Mouse (Mus musculus): ENCODE data around the gene Adamtsl3. TPM values are rescaled to one million over a fixed set of nuclear protein-coding genes. Genes with fewer than 3 reads are reported as not detected.

Adamtsl3 gene
- polyA plus RNA-seq, 2 experiments: 8.3 to 9.2 TPM

DNA sequence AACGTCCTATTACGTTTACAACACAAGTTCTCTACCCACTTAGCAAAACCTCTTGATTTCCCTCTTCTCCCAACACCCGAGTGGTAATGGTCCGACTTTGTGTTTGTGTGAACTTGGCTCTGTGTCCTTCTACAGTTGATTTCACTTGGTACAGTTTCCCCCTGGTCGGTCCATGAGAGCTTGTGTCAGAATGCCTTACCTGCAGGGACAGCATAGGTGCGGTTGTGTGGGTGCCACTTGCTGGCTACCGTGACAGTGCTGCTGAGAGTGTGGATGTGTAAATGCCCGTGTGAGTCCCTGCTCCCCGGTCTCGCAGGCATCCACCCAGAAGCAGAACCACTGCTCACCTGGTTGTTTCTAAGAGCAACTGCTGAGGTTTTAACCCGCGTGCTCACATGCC is 157.4 kb downstream of the Adamtsl3 start:
- TF ChIP-seq POLR2A (IDR thresholded peaks at IDR 0.05; ENCODE audit: borderline replicate concordance, extremely low read depth, insufficient read depth, insufficient read length): no peak
- no peak for DNase-seq (ENCODE audit: low spot score)
- ATAC-seq (ENCODE audit: low FRiP score, low read depth): no peak
- Histone ChIP-seq H3K4me2 (replicated peaks; ENCODE audit: low read depth, low read length, severe bottlenecking) (no peak overlapping the region), H3K36me3 (ENCODE audit: control insufficient read depth, insufficient read depth, low read length) (no peaks in the 10 kb centered on the region), H3K27me3 (ENCODE audit: control insufficient read depth, insufficient read depth, low read length) (no peaks in the 10 kb centered on the region), H3K9ac (ENCODE audit: low read depth, low read length, severe bottlenecking) (no peak overlapping the region), H3K9me3 (ENCODE audit: control insufficient read depth, low read length) (no peaks in the 10 kb centered on the region), H3K4me1 (ENCODE audit: control insufficient read depth, insufficient read depth, low read length) (no peaks in the 10 kb centered on the region), H3K27ac (replicated peaks; ENCODE audit: low read depth, low read length) (no peak overlapping the region), H3K4me3 (replicated peaks; ENCODE audit: low read length) (no peak overlapping the region)
- 89% methylated on average over 12 of the region's 12 CpGs for WGBS

- no peak for TF ChIP-seq POLR2A (IDR thresholded peaks at IDR 0.05; ENCODE audit: borderline replicate concordance, extremely low read depth, insufficient read depth, insufficient read length)
- 80% methylated on average over 2 of the region's 2 CpGs for WGBS
- H3K4me2 ChIP-seq (replicated peaks; ENCODE audit: low read depth, low read length, severe bottlenecking): no peak overlapping the region
- H3K4me3 ChIP-seq (replicated peaks; ENCODE audit: low read length): no peak overlapping the region
- H3K9me3 ChIP-seq (ENCODE audit: control insufficient read depth, low read length): no peaks in the 10 kb centered on the region
- H3K4me1 ChIP-seq (ENCODE audit: control insufficient read depth, insufficient read depth, low read length): no peaks in the 10 kb centered on the region
- H3K27me3 ChIP-seq (ENCODE audit: control insufficient read depth, insufficient read depth, low read length): no peaks in the 10 kb centered on the region
- DNase-seq (ENCODE audit: low spot score): no peak
- no peaks in the 10 kb centered on the region for H3K36me3 ChIP-seq (ENCODE audit: control insufficient read depth, insufficient read depth, low read length)
- no peak overlapping the region for H3K9ac ChIP-seq (ENCODE audit: low read depth, low read length, severe bottlenecking)
- H3K27ac ChIP-seq (replicated peaks; ENCODE audit: low read depth, low read length): no peak overlapping the region
- ATAC-seq (ENCODE audit: low FRiP score, low read depth): no peak
Observed at GRCm38 (mm10) chr7:82494220-82494619, 158.7 kb downstream of the Adamtsl3 start.

- TF ChIP-seq POLR2A (IDR thresholded peaks at IDR 0.05; ENCODE audit: borderline replicate concordance, extremely low read depth, insufficient read depth, insufficient read length): no peak
- ATAC-seq (ENCODE audit: low FRiP score, low read depth) (no peak), DNase-seq (ENCODE audit: low spot score) (no peak)
- Histone ChIP-seq H3K4me3 (replicated peaks; ENCODE audit: low read length) (no peak overlapping the region), H3K9me3 (ENCODE audit: control insufficient read depth, low read length) (no peaks in the 10 kb centered on the region), H3K4me1 (ENCODE audit: control insufficient read depth, insufficient read depth, low read length) (no peaks in the 10 kb centered on the region), H3K27me3 (ENCODE audit: control insufficient read depth, insufficient read depth, low read length) (no peaks in the 10 kb centered on the region), H3K4me2 (replicated peaks; ENCODE audit: low read depth, low read length, severe bottlenecking) (no peak overlapping the region), H3K36me3 (ENCODE audit: control insufficient read depth, insufficient read depth, low read length) (no peaks in the 10 kb centered on the region), H3K9ac (ENCODE audit: low read depth, low read length, severe bottlenecking) (no peak overlapping the region), H3K27ac (replicated peaks; ENCODE audit: low read depth, low read length) (no peak overlapping the region)
- 53% methylated on average over 4 of the region's 4 CpGs for WGBS
Observed at GRCm38 (mm10) chr7:82497064-82497463, 161.6 kb downstream of the Adamtsl3 start.

DNA sequence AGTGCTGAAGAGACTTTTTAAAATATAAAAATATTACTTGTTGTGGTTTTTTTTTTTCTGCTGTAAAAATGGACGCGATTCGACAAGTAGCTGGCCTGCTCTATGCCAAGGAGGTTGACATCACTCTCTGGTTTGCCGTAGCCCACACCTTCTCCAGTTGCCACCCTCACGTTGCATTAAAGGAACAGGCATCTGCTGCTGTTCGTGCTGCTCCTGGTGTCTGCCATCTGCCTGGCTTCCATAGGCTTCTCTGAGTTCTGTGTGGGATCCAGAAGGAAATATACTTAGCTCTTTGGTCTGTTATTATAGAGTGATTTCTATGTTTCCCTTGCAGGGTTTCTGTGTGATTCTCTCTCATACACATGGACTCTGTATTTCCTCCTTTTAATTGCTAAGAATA is 165.8 kb downstream of the Adamtsl3 start:
- TF ChIP-seq POLR2A (IDR thresholded peaks at IDR 0.05; ENCODE audit: borderline replicate concordance, extremely low read depth, insufficient read depth, insufficient read length): no peak
- no peak overlapping the region for H3K4me2 ChIP-seq (replicated peaks; ENCODE audit: low read depth, low read length, severe bottlenecking)
- H3K27ac ChIP-seq (replicated peaks; ENCODE audit: low read depth, low read length): no peak overlapping the region
- no peak overlapping the region for H3K4me3 ChIP-seq (replicated peaks; ENCODE audit: low read length)
- WGBS: 66% methylated on average over 6 of the region's 6 CpGs
- DNase-seq (ENCODE audit: low spot score) (no peak), ATAC-seq (ENCODE audit: low FRiP score, low read depth) (no peak)
- H3K9ac ChIP-seq (ENCODE audit: low read depth, low read length, severe bottlenecking): no peak overlapping the region
- H3K27me3 ChIP-seq (ENCODE audit: control insufficient read depth, insufficient read depth, low read length): no peaks in the 10 kb centered on the region
- H3K9me3 ChIP-seq (ENCODE audit: control insufficient read depth, low read length): no peaks in the 10 kb centered on the region
- H3K36me3 ChIP-seq (ENCODE audit: control insufficient read depth, insufficient read depth, low read length): no peaks in the 10 kb centered on the region
- no peaks in the 10 kb centered on the region for H3K4me1 ChIP-seq (ENCODE audit: control insufficient read depth, insufficient read depth, low read length)

DNA sequence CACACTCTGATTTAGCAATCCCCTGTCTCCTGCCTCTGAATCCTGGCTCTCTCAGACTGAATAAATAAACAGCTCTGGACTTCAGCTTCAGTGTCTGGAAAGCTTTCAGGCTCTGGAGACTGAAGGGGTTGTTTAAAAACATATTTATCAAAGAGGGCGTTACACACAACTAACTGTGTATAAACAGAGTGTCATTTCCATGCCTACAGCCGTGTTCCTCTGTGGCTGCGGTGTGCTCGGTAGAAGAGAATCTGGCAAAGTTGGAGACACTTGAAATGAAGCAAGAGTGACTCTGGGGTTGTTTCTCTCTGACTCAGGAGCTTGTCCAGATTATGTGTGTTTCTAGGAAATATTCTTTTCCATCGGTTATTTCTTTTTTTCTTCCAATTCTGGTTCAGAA is 167.0 kb downstream of the Adamtsl3 start:
- Histone ChIP-seq H3K27ac (replicated peaks; ENCODE audit: low read depth, low read length) (no peak overlapping the region), H3K9ac (ENCODE audit: low read depth, low read length, severe bottlenecking) (no peak overlapping the region), H3K4me3 (replicated peaks; ENCODE audit: low read length) (no peak overlapping the region), H3K4me2 (replicated peaks; ENCODE audit: low read depth, low read length, severe bottlenecking) (no peak overlapping the region), H3K4me1 (ENCODE audit: control insufficient read depth, insufficient read depth, low read length) (no peaks in the 10 kb centered on the region), H3K9me3 (ENCODE audit: control insufficient read depth, low read length) (no peaks in the 10 kb centered on the region), H3K27me3 (ENCODE audit: control insufficient read depth, insufficient read depth, low read length) (no peaks in the 10 kb centered on the region), H3K36me3 (ENCODE audit: control insufficient read depth, insufficient read depth, low read length) (no peaks in the 10 kb centered on the region)
- TF ChIP-seq POLR2A (IDR thresholded peaks at IDR 0.05; ENCODE audit: borderline replicate concordance, extremely low read depth, insufficient read depth, insufficient read length): no peak
- 76% methylated on average over 5 of the region's 5 CpGs for WGBS
- ATAC-seq (ENCODE audit: low FRiP score, low read depth) (no peak), DNase-seq (ENCODE audit: low spot score) (no peak)

- 28% methylated on average over 4 of the region's 4 CpGs for WGBS
- H3K4me2 ChIP-seq (replicated peaks; ENCODE audit: low read depth, low read length, severe bottlenecking): no peak overlapping the region
- no peak overlapping the region for H3K4me3 ChIP-seq (replicated peaks; ENCODE audit: low read length)
- H3K9ac ChIP-seq (ENCODE audit: low read depth, low read length, severe bottlenecking): no peak overlapping the region
- peak; percentile 52 for DNase-seq (ENCODE audit: low spot score)
- no peaks in the 10 kb centered on the region for H3K27me3 ChIP-seq (ENCODE audit: control insufficient read depth, insufficient read depth, low read length)
- H3K27ac ChIP-seq (replicated peaks; ENCODE audit: low read depth, low read length): no peak overlapping the region
- no peak for ATAC-seq (ENCODE audit: low FRiP score, low read depth)
- H3K4me1 ChIP-seq (ENCODE audit: control insufficient read depth, insufficient read depth, low read length): no peaks in the 10 kb centered on the region
- TF ChIP-seq POLR2A (IDR thresholded peaks at IDR 0.05; ENCODE audit: borderline replicate concordance, extremely low read depth, insufficient read depth, insufficient read length): no peak
- H3K36me3 ChIP-seq (ENCODE audit: control insufficient read depth, insufficient read depth, low read length): no peaks in the 10 kb centered on the region
- no peaks in the 10 kb centered on the region for H3K9me3 ChIP-seq (ENCODE audit: control insufficient read depth, low read length)
Observed at GRCm38 (mm10) chr7:82504101-82504500, 168.6 kb downstream of the Adamtsl3 start.

All from limb, embryonic 14.5 days (tissue).